Mouse (Mus musculus) MEL (cell line): Measurements from ENCODE around the gene Phgdh.

Source experiments
- CTCF ChIP-seq, 3 experiments: IDR thresholded peaks in 2 of 3; conservative IDR thresholded peaks in 1 of 3; 2 replicates each; pipeline ENCODE4 v1.5.1; 2011 to 2012; ENCODE audit warnings: low read length in 3 of 3, low read depth in 2 of 3, mild to moderate bottlenecking in 2 of 3, improper control_type of control experiment in 1 of 3, inconsistent platforms in 1 of 3, mixed read lengths in 1 of 3, moderate library complexity in 1 of 3; ENCODE audit not compliant: control insufficient read depth in 1 of 3, insufficient read depth in 1 of 3, poor library complexity in 1 of 3, severe bottlenecking in 1 of 3
- HCFC1 ChIP-seq: IDR thresholded peaks from 2 replicates; pipeline ENCODE4 v1.6.1; 2012; ENCODE audit warnings: low read depth, mild to moderate bottlenecking, inconsistent platforms, low read length, improper control_type of control experiment, moderate library complexity
- MAX ChIP-seq: IDR thresholded peaks from 2 replicates; pipeline ENCODE4 v1.6.1; 2011; ENCODE audit warnings: low read length, improper control_type of control experiment
- MEF2A ChIP-seq: IDR thresholded peaks from 2 replicates; pipeline ENCODE4 v1.6.1; 2014; ENCODE audit warnings: low read depth, mild to moderate bottlenecking, inconsistent platforms, low read length, improper control_type of control experiment; ENCODE audit not compliant: poor library complexity, insufficient replicate concordance, severe bottlenecking; ENCODE audit errors: extremely low read depth
- POLR2A ChIP-seq, 2 experiments: IDR thresholded peaks; 2 replicates each; pipeline ENCODE4 v1.6.1; 2011 to 2012; ENCODE audit warnings: low read length in 2 of 2, mild to moderate bottlenecking in 2 of 2, control low read depth in 1 of 2, improper control_type of control experiment in 1 of 2, low read depth in 1 of 2, moderate library complexity in 1 of 2; ENCODE audit not compliant: control insufficient read depth in 1 of 2, insufficient read depth in 1 of 2, poor library complexity in 1 of 2
- RAD21 ChIP-seq: IDR thresholded peaks from 2 replicates; pipeline ENCODE4 v1.6.1; 2011; ENCODE audit warnings: mild to moderate bottlenecking, low read depth, low read length, improper control_type of control experiment
- TAL1 ChIP-seq: IDR thresholded peaks from 2 replicates; pipeline ENCODE4 v1.6.1; 2012; ENCODE audit warnings: mild to moderate bottlenecking, inconsistent platforms, low read length, moderate library complexity, mixed read lengths

GRCm38 (mm10) chr3:98336661-98337654 is 2.8 kb downstream of the Phgdh start:
- TF ChIP-seq MAX (no peak), MEF2A (no peak), CTCF (IDR thresholded peaks at IDR 0.05 in 2 of 3, conservative IDR thresholded peaks at IDR 0.05 in 1 of 3; ENCODE audit: control insufficient read depth in 1 of 3, insufficient read depth in 1 of 3, low read depth in 2 of 3, low read length in 3 of 3, poor library complexity in 1 of 3, severe bottlenecking in 1 of 3) (no peak), POLR2A (IDR thresholded peaks at IDR 0.05; ENCODE audit: control insufficient read depth in 1 of 2, insufficient read depth in 1 of 2, low read depth in 1 of 2, low read length in 2 of 2, poor library complexity in 1 of 2) (no peak), TAL1 (no peak), HCFC1 (no peak), RAD21 (no peak)
